Mouse (Mus musculus): Measurements from ENCODE around the gene Rccd1. TPM values are rescaled to one million over a fixed set of nuclear protein-coding genes. Genes with fewer than 3 reads are reported as not detected.

The Rccd1 gene
- polyA plus RNA-seq, 1 experiment, result 19.4 TPM

DNA sequence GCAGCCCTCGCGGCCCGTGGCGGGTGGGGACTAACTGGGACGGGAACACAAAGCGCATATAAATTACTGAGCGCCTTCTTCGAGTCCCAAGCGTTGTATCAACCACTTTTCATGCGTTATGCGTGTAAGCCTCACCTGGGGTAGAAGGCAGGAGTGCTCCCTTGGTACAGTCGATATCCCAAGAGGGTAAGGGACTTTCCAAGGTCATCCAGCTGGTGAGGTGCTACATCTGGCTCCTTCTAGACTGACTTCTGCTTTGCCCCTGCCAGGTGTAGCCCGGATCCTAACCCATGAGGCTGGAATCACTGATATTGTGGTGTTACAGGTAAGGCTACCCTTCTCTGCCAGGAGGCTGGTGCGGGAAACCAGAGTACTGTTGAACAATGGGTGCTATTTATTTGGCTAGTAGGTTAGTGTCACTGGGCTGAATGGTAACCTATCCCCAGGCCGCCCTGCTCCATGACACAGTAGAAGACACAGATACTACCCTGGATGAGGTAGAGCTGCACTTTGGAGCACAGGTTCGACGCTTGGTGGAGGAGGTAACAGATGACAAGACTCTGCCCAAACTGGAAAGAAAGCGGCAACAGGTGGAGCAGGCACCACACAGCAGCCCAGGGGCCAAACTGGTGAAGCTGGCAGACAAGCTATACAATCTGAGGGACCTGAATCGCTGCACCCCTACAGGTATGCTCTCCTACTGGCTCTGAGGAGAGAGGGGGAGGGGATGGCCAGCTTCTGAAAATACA lies 19.2 kb upstream of the Rccd1 start:
- Histone ChIP-seq H3K27me3 (ENCODE audit: control insufficient read depth, insufficient read depth, low read length) (no peaks in the 10 kb centered on the region), H3K27ac (ENCODE audit: insufficient read depth, low read length) (peak overlapping the region; percentile 78), H3K4me1 (ENCODE audit: control insufficient read depth, insufficient read depth, low read length) (peaks cover 9% of the 10 kb centered on the region), H3K4me3 (replicated peaks; ENCODE audit: insufficient read depth, low read depth, low read length) (peak overlapping the region; percentile 68)
- whole genome bisulfite sequencing, result 26% methylated on average over 19 of the region's 19 CpGs
- DNase-seq, result no peak
- TF ChIP-seq CTCF (IDR thresholded peaks at IDR 0.05; ENCODE audit: borderline replicate concordance, insufficient read depth, low read depth, low read length) (no peak), POLR2A (IDR thresholded peaks at IDR 0.05; ENCODE audit: borderline replicate concordance, insufficient read depth, low read length) (no peak)

DNA sequence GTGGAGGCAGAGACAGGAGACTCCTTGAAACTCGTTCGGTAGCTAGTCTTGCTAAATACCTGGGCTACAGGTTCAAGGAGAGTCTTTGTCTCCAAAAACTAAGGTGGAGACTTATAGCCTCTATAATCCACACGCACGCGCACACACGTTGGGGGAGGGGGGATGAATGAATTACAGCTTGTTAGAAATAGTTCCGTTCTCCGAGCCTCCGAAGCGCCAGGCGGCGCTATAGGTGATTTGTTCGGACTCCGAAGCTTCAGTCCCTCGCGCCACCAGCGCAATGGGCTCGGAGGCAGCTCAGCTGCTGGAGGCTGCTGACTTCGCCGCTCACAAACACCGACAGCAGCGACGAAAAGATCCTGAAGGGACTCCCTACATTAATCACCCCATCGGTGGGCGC lies 18.6 kb upstream of the Rccd1 start, which contains the start of gene Hddc3:
TSS of gene Hddc3 (plus strand) at position 247 of the 400 bp plus-strand sequence.
- H3K27ac ChIP-seq (ENCODE audit: insufficient read depth, low read length), result peak within 1 kb of the TSS; percentile 78
- TF ChIP-seq CTCF (IDR thresholded peaks at IDR 0.05; ENCODE audit: borderline replicate concordance, insufficient read depth, low read depth, low read length), result peak; percentile 81
- TF ChIP-seq POLR2A (IDR thresholded peaks at IDR 0.05; ENCODE audit: borderline replicate concordance, insufficient read depth, low read length), result peak; percentile 95
- peaks cover 9% of the 10 kb centered on the region for H3K4me1 ChIP-seq (ENCODE audit: control insufficient read depth, insufficient read depth, low read length)
- H3K4me3 ChIP-seq (replicated peaks; ENCODE audit: insufficient read depth, low read depth, low read length), result peak within 1 kb of the TSS; percentile 68
- no peaks in the 10 kb centered on the region for H3K27me3 ChIP-seq (ENCODE audit: control insufficient read depth, insufficient read depth, low read length)
- peak; percentile 94 to 97 for DNase-seq
- WGBS, result 1% methylated on average over 25 of the region's 25 CpGs

DNA sequence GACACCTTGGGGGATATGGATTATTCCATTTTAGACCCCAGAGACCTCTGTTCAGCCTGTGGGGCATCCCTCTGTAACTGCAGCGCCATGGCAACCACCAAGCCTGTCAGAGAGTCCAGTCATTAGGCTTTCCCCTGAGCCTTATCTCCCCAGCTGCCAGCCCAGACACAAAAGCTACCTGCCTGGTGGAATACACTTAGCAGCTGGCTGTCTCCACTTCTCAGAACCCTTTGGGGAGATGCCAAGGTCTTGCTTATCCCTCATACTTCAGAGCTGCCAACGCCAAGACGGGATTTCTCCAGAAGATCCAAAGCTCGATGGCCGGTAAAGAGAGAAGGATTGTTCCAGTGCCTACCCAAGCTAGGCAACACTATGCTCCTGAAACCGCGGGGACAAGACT lies 17.5 kb upstream of the Rccd1 start:
- DNase-seq, result no peak
- WGBS, result 67% methylated on average over 7 of the region's 7 CpGs
- Histone ChIP-seq H3K27me3 (ENCODE audit: control insufficient read depth, insufficient read depth, low read length) (no peaks in the 10 kb centered on the region), H3K27ac (ENCODE audit: insufficient read depth, low read length) (no peak overlapping the region), H3K4me1 (ENCODE audit: control insufficient read depth, insufficient read depth, low read length) (peaks cover 13% of the 10 kb centered on the region), H3K4me3 (replicated peaks; ENCODE audit: insufficient read depth, low read depth, low read length) (no peak overlapping the region)
- TF ChIP-seq POLR2A (IDR thresholded peaks at IDR 0.05; ENCODE audit: borderline replicate concordance, insufficient read depth, low read length) (no peak), CTCF (IDR thresholded peaks at IDR 0.05; ENCODE audit: borderline replicate concordance, insufficient read depth, low read depth, low read length) (no peak)

DNA sequence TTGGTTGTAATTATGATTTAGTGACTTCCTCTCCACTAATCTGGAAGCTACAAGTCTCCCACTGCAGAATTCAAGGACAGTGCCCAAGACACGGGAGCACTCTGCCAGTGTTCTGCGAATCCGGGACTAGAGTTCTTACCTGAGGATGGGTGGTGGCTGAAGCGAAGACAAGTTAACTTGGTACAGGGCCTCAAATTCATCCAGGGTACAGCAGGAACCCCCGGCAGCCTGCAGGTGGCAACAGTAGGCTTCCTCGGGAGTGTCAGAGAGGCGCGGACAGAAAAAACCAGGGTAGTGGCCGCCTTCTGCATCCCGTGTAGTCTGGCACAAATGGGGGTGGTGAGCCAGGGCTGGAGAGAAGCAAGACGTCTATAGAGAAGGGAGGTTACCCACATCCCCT lies 16.5 kb upstream of the Rccd1 start, which contains the start of gene Unc45a:
TSS of gene Unc45a (minus strand) at position 213 of the 400 bp plus-strand sequence.
- TF ChIP-seq POLR2A (IDR thresholded peaks at IDR 0.05; ENCODE audit: borderline replicate concordance, insufficient read depth, low read length) (no peak), CTCF (IDR thresholded peaks at IDR 0.05; ENCODE audit: borderline replicate concordance, insufficient read depth, low read depth, low read length) (peak; percentile 56)
- Histone ChIP-seq H3K27me3 (ENCODE audit: control insufficient read depth, insufficient read depth, low read length) (no peaks in the 10 kb centered on the region), H3K4me3 (replicated peaks; ENCODE audit: insufficient read depth, low read depth, low read length) (peak within 1 kb of the TSS; percentile 82), H3K27ac (ENCODE audit: insufficient read depth, low read length) (peak within 1 kb of the TSS; percentile 74), H3K4me1 (ENCODE audit: control insufficient read depth, insufficient read depth, low read length) (peaks cover 21% of the 10 kb centered on the region)
- WGBS, result 3% methylated on average over 11 of the region's 11 CpGs
- peak; percentile 73 to 77 for DNase-seq

DNA sequence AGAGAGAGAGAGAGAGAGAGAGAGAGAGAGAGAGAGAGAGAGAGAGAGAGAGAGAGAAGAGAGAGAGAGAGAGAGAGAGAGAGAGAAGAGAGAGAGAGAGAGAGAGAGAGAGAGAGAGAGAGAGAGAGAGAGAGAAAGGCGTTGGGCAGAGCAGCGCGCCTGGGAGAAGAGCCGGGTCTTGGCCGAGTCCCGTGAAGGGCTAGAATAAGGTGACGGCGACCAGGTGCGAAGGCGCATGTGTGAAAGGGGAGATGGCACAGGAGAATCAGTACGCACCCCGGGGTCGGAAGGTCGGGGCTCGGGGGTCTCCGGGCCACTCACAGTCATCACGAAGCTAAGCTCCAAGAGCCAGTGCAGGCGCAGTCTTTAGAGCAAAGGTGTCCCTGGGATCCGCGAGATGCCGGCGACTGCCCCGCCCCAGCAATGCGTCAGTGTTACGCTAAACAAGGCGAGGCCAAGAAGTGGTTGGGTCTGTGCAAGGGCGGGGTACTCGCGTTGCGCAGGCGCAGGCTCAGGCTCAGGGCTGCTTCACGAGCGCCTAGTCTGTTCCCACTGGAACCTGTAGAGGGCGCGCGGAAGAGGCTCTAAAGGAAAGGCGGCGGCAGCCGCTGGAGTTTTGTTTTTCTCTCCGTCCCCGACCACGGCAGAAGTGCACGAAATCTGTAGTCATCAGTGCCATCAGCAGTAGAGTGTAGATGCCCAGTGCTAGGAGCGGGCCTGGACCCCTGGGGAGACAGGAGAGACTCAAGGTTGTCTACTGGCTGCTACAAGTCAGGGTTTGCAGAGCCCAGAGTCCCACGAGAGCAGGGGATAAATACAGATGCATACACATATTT lies 15.8 kb upstream of the Rccd1 start:
- peak overlapping the region; percentile 74 for H3K27ac ChIP-seq (ENCODE audit: insufficient read depth, low read length)

DNA sequence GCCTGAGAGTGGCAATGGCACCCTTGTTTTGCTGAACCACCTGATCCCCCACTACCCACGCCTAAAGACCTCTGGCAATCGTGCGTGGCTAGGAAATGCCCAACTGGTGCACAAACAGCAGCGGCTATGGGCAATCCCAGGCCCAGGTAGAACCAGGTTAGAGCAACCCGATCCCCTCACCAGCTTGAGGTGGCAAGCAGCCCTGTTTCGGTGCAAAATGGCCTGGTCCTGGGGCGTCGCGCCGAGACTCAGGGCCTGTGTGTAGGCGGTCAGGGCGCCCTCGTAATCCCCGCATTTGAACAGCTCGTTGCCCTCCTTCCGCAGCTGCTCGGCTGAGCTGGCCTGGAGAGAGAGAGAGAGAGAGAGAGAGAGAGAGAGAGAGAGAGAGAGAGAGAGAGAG lies 15.1 kb upstream of the Rccd1 start:
- peak; percentile 58 to 72 for DNase-seq
- peak overlapping the region; percentile 72 for H3K4me3 ChIP-seq (replicated peaks; ENCODE audit: insufficient read depth, low read depth, low read length)
- TF ChIP-seq CTCF (IDR thresholded peaks at IDR 0.05; ENCODE audit: borderline replicate concordance, insufficient read depth, low read depth, low read length) (no peak), POLR2A (IDR thresholded peaks at IDR 0.05; ENCODE audit: borderline replicate concordance, insufficient read depth, low read length) (no peak)
- H3K27me3 ChIP-seq (ENCODE audit: control insufficient read depth, insufficient read depth, low read length), result no peaks in the 10 kb centered on the region
- 3% methylated on average over 17 of the region's 17 CpGs for WGBS
- peaks cover 28% of the 10 kb centered on the region for H3K4me1 ChIP-seq (ENCODE audit: control insufficient read depth, insufficient read depth, low read length)
- peak overlapping the region; percentile 74 for H3K27ac ChIP-seq (ENCODE audit: insufficient read depth, low read length)

More for the DNA sequence above, 15.8 kb upstream of the Rccd1 start:
- DNase-seq, result peak; percentile 99
- under 1% methylated on average over 45 of the region's 45 CpGs for WGBS
- peak overlapping the region; percentile 82 for H3K4me3 ChIP-seq (replicated peaks; ENCODE audit: insufficient read depth, low read depth, low read length)
- H3K27me3 ChIP-seq (ENCODE audit: control insufficient read depth, insufficient read depth, low read length), result no peaks in the 10 kb centered on the region
- TF ChIP-seq CTCF (IDR thresholded peaks at IDR 0.05; ENCODE audit: borderline replicate concordance, insufficient read depth, low read depth, low read length) (peak; percentile 62), POLR2A (IDR thresholded peaks at IDR 0.05; ENCODE audit: borderline replicate concordance, insufficient read depth, low read length) (peak; percentile 91)
- H3K4me1 ChIP-seq (ENCODE audit: control insufficient read depth, insufficient read depth, low read length), result peaks cover 25% of the 10 kb centered on the region

DNA sequence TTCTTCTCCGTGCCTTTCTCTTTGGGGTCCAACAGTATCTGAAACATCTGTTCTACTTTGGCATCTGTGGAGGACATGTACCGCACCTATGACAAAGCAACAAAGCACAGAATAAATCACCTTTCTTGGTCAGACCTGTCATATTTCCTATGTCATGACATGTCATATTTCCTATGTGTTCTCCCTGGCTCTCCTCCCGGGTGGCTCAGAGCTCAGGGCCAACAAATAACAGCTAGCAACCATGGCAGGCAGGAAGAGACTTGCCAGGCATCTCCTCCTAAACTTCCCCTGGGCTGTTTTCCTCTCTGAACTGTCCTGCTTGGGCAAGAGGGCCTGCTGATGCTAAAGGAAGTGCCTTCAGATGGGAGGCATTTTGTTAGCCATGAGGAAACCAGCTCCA lies 12.7 kb upstream of the Rccd1 start:
- TF ChIP-seq CTCF (IDR thresholded peaks at IDR 0.05; ENCODE audit: borderline replicate concordance, insufficient read depth, low read depth, low read length) (no peak), POLR2A (IDR thresholded peaks at IDR 0.05; ENCODE audit: borderline replicate concordance, insufficient read depth, low read length) (no peak)
- Histone ChIP-seq H3K27me3 (ENCODE audit: control insufficient read depth, insufficient read depth, low read length) (no peaks in the 10 kb centered on the region), H3K4me1 (ENCODE audit: control insufficient read depth, insufficient read depth, low read length) (peaks cover 23% of the 10 kb centered on the region), H3K27ac (ENCODE audit: insufficient read depth, low read length) (no peak overlapping the region), H3K4me3 (replicated peaks; ENCODE audit: insufficient read depth, low read depth, low read length) (no peak overlapping the region)
- DNase-seq, result no peak
- WGBS, result 62% methylated on average over 3 of the region's 3 CpGs

All from cerebellum, adult 2 months (tissue).